Mouse (Mus musculus): Measurements from ENCODE around the gene Il27ra.

GRCm38 (mm10) chr8:84076849-84077248, 34.5 kb upstream of the Il27ra start:
- no peak for TF ChIP-seq CTCF (IDR thresholded peaks at IDR 0.05; ENCODE audit: low read depth)
- TF ChIP-seq EP300 (IDR thresholded peaks at IDR 0.05; ENCODE audit: low read depth): no peak
